Mouse (Mus musculus) midbrain, embryonic 14.5 days (tissue): ENCODE data around the gene Gm44973. TPM values are rescaled to one million over a fixed set of nuclear protein-coding genes. Genes with fewer than 3 reads are reported as not detected.

Experiments
- ATAC-seq: fragments of 200-750 bp; cut with Nextera tagmentation; 2 replicates; pipeline ENCODE4 v1.8.0; 2017; ENCODE audit warnings: moderate number of reproducible peaks, moderate library complexity; ENCODE audit not compliant: low FRiP score, low TSS enrichment
- DNase-seq: peaks from one replicate; pipeline ENCODE4 v3.0.0-alpha.2; 2015
- H3K27ac ChIP-seq: fragments of 300-500 bp; sonication (generic); replicated peaks from 2 replicates; pipeline ENCODE4 v1.5.1; 2014; ENCODE audit warnings: mild to moderate bottlenecking, low read depth, low read length, moderate library complexity
- H3K27me3 ChIP-seq: fragments of 300-500 bp; sonication (generic); 2 replicates; pipeline ENCODE4 v1.6.1; 2014; ENCODE audit warnings: low read length, control low read depth, mixed read lengths; ENCODE audit not compliant: control insufficient read depth, insufficient read depth
- H3K36me3 ChIP-seq: fragments of 300-500 bp; sonication (generic); 2 replicates; pipeline ENCODE4 v1.6.1; 2014; ENCODE audit warnings: low read length, control low read depth; ENCODE audit not compliant: control insufficient read depth, insufficient read depth
- H3K4me1 ChIP-seq: fragments of 300-500 bp; sonication (generic); 2 replicates; pipeline ENCODE4 v1.6.1; 2014; ENCODE audit warnings: mild to moderate bottlenecking, antibody characterized with exemption, low read length, control low read depth; ENCODE audit not compliant: control insufficient read depth, insufficient read depth
- H3K4me2 ChIP-seq: fragments of 300-500 bp; sonication (generic); 2 replicates; pipeline ENCODE4 v1.6.1; 2014; ENCODE audit warnings: mild to moderate bottlenecking, low read length, moderate library complexity
- H3K4me3 ChIP-seq: fragments of 300-500 bp; sonication (generic); replicated peaks from 2 replicates; pipeline ENCODE4 v1.5.1; 2014; ENCODE audit warnings: low read depth, low read length
- H3K9ac ChIP-seq: fragments of 300-500 bp; sonication (generic); replicated peaks from 2 replicates; pipeline ENCODE4 v1.6.1; 2014; ENCODE audit warnings: mild to moderate bottlenecking, low read length, moderate library complexity
- H3K9me3 ChIP-seq: fragments of 300-500 bp; sonication (generic); 2 replicates; pipeline ENCODE4 v1.6.1; 2016; ENCODE audit warnings: low read length, control low read depth, mixed read lengths; ENCODE audit not compliant: control insufficient read depth
- WGBS: fragments of 180-500 bp; shearing (Covaris S2); extraction: QIAGEN DNeasy Blood & Tissue Kit; methylation state at CpG from one replicate; pipeline ENCODE4 v1.1.7; 2014; 5-methylcytosine and 5-hydroxymethylcytosine counted together
- polyA plus RNA-seq: library from polyadenylated mRNA; unstranded; fragments of >200 nt; fragmentation: Nextera tagmentation; extraction: Ambion mirVana; gene quantifications from 2 replicates; pipeline ENCODE4 v1.2.1, GENCODE M21; 2014

Gene Gm44973
- polyA plus RNA-seq, 1 experiment from 2014 or later, result 1.3 TPM

DNA sequence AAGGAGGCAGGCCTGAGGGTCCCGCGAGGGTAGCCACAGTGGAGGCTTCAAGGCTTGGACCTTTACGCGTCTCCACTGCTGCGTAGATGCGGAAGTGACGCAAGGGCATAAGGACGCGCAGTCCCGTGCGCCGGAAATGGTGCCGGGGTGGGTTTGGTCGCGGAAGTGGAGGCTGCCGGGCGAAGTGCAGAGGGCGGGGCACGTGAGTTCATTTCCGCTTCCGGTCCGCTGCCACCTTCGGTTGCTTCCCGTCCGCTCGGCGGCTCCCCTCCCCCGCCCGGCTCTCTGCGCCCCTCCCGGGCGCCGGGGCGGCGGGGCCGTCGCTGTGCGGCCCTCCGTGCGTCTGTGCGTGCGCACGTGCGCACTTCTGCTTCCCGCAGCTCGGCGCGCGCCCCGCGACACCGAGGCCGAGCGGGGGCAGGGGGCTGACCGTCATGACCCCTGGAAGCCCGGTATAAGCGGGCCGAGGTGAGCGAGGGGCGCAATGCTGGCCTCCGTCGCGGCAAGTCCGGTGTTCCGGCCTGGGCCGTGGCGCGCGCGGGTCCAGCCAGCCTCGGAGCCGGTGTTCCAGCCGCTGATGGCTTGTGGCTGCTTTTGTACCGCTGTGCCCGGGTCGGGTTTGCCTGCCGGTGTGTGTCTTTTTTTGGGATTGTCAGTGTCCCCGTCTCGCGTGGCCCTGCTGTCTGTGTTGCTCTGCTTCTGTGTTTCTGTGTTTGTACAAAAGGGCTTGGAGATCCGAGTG lies 64.9 kb downstream of the Gm44973 start, which contains the start of gene Epn1:
TSS of gene Epn1 (plus strand) at position 226 of the 742 bp plus-strand sequence.
- peak within 1 kb of the TSS; percentile 86 for H3K4me2 ChIP-seq
- peak; percentile 99 for DNase-seq
- no peaks in the 10 kb centered on the region for H3K27me3 ChIP-seq
- peak within 1 kb of the TSS; percentile 89 for H3K27ac ChIP-seq
- peak within 1 kb of the TSS; percentile 85 for H3K4me3 ChIP-seq
- H3K36me3 ChIP-seq, result peaks cover 52% of the 10 kb centered on the region
- H3K9me3 ChIP-seq, result no peaks in the 10 kb centered on the region
- H3K9ac ChIP-seq, result peak within 1 kb of the TSS; percentile 90
- WGBS, result under 1% methylated on average over 81 of the region's 81 CpGs
- peaks cover 21% of the 10 kb centered on the region for H3K4me1 ChIP-seq
- ATAC-seq, result peak; percentile 97

DNA sequence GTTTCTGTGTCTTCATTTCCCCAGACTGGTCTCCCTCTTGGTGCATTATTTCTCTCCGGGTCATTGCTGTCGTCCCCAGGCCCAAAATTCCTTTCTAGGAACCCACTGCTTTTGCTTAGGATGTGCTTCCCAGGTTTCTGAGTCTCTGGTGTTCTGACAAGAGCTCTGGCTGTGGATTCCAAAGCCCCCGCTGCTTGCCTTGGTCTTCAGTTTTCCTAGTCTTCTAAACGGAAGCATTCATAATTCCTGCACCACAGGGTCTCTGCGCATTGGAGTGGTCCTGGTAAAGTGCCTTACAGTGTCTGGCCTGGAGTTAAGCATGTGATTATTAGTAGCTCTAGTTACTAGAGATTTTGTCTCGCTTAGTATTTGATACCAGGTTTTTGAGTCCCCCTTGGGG lies 65.5 kb downstream of the Gm44973 start:
- no peak for ATAC-seq

GRCm38 (mm10) chr7:5081241-5081640 lies 65.9 kb downstream of the Gm44973 start:
- ATAC-seq (no peak), DNase-seq (no peak)
- H3K36me3 ChIP-seq, result peaks cover 52% of the 10 kb centered on the region
- H3K27ac ChIP-seq, result no peak overlapping the region
- no peaks in the 10 kb centered on the region for H3K27me3 ChIP-seq
- H3K4me1 ChIP-seq, result peaks cover 21% of the 10 kb centered on the region
- peak overlapping the region; percentile 85 for H3K4me3 ChIP-seq
- H3K9ac ChIP-seq, result peak overlapping the region; percentile 90; the same call in 1 of the 2 replicates
- no peaks in the 10 kb centered on the region for H3K9me3 ChIP-seq
- peak overlapping the region; percentile 86 for H3K4me2 ChIP-seq
- 75% methylated on average over 6 of the region's 6 CpGs for WGBS

More for the DNA sequence above, 65.5 kb downstream of the Gm44973 start:
- no peaks in the 10 kb centered on the region for H3K9me3 ChIP-seq
- peak overlapping the region; percentile 85 for H3K4me3 ChIP-seq
- peak overlapping the region; percentile 90 for H3K9ac ChIP-seq
- peak; percentile 7 for DNase-seq
- H3K27ac ChIP-seq, result peak overlapping the region; percentile 89
- peak overlapping the region; percentile 86 for H3K4me2 ChIP-seq
- no peaks in the 10 kb centered on the region for H3K27me3 ChIP-seq
- 21% methylated on average over 6 of the region's 6 CpGs for WGBS
- H3K36me3 ChIP-seq, result peaks cover 52% of the 10 kb centered on the region
- peaks cover 21% of the 10 kb centered on the region for H3K4me1 ChIP-seq

DNA sequence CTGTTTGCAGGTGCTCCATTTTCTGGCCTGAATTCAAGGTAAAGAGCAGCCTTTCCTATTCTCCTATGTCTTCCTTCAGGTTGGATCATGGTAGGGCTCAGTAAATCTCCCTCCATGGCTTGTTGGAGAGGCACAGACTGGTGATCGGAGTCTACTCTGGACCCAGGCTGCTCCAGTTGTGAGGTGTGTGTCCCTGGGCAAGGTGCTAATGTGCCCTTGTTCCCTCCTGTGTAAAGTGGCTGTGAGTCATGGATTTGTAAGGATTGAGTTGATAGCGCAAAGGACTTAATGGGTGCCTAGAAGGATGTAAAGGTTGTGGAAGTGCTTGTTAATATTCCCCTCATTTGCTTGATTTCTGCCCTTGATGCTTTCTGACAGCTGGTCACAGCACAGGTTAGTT lies 66.6 kb downstream of the Gm44973 start:
- ATAC-seq, result no peak
- H3K9ac ChIP-seq, result no peak overlapping the region
- no peak overlapping the region for H3K4me3 ChIP-seq
- 95% methylated on average over 2 of the region's 2 CpGs for WGBS
- DNase-seq, result no peak
- H3K9me3 ChIP-seq, result no peaks in the 10 kb centered on the region
- H3K4me2 ChIP-seq, result peak overlapping the region; percentile 86
- peaks cover 21% of the 10 kb centered on the region for H3K4me1 ChIP-seq
- H3K27me3 ChIP-seq, result no peaks in the 10 kb centered on the region
- H3K27ac ChIP-seq, result no peak overlapping the region
- peaks cover 51% of the 10 kb centered on the region for H3K36me3 ChIP-seq

Other genes starting within 250 kb of the Gm44973 start
- gene Fam71e2, start 244.2 kb upstream of the Gm44973 start, polyA plus RNA-seq, result not detected in 2 replicates
- 0.17 and 0.43 TPM in 2 replicates for gene Il11, start 232.6 kb upstream of the Gm44973 start, polyA plus RNA-seq
- not detected in 2 replicates for gene Tmem190, start 232.6 kb upstream of the Gm44973 start, polyA plus RNA-seq
- gene Tmem238, start 225.8 kb upstream of the Gm44973 start, polyA plus RNA-seq, result 2.7 and 3.5 TPM in 2 replicates
- 149 and 188 TPM in 2 replicates for gene Rpl28, start 222.6 kb upstream of the Gm44973 start, polyA plus RNA-seq
- 290 and 338 TPM in 2 replicates for gene Ube2s, start 202.9 kb upstream of the Gm44973 start, polyA plus RNA-seq
- 14.0 and 19.4 TPM in 2 replicates for gene Shisa7, start 170.8 kb upstream of the Gm44973 start, polyA plus RNA-seq
- 3.5 and 6.6 TPM in 2 replicates for gene Isoc2b, start 145.2 kb upstream of the Gm44973 start, polyA plus RNA-seq
- 0.43 and 0.54 TPM in 2 replicates for gene Isoc2a, start 138.3 kb upstream of the Gm44973 start, polyA plus RNA-seq
- 0.55 TPM in 1 of 2 replicates, not detected in the other for gene Gm36210, start 109.0 kb upstream of the Gm44973 start, polyA plus RNA-seq
- 4.6 and 5.1 TPM in 2 replicates for gene Zfp628, start 100.3 kb upstream of the Gm44973 start, polyA plus RNA-seq
- gene Nat14, start 93.5 kb upstream of the Gm44973 start, polyA plus RNA-seq, result 24.0 and 28.9 TPM in 2 replicates
- gene Ssc5d, start 89.7 kb upstream of the Gm44973 start, polyA plus RNA-seq, result 0.12 and 0.84 TPM in 2 replicates
- gene Sbk2, start 51.1 kb upstream of the Gm44973 start, polyA plus RNA-seq, result not detected in 2 replicates
- gene Sbk3, start 44.3 kb upstream of the Gm44973 start, polyA plus RNA-seq, result 0.59 and 0.89 TPM in 2 replicates
- gene Zfp579, start 19.3 kb upstream of the Gm44973 start, polyA plus RNA-seq, result 69.3 and 76.5 TPM in 2 replicates
- 8.4 and 9.4 TPM in 2 replicates for gene Zfp524, start 1.1 kb upstream of the Gm44973 start, polyA plus RNA-seq
- gene Fiz1, start 799 bp upstream of the Gm44973 start, polyA plus RNA-seq, result 36.2 and 38.0 TPM in 2 replicates
- gene Zfp865, start 4.9 kb downstream of the Gm44973 start, polyA plus RNA-seq, result 6.8 and 8.3 TPM in 2 replicates
- 47.0 and 63.6 TPM in 2 replicates for gene Ccdc106, start 5.1 kb downstream of the Gm44973 start, polyA plus RNA-seq
- not detected in 2 replicates for gene 4632433K11Rik, start 18.6 kb downstream of the Gm44973 start, polyA plus RNA-seq
- 9.1 and 10.8 TPM in 2 replicates for gene Zfp784, start 22.9 kb downstream of the Gm44973 start, polyA plus RNA-seq
- gene Zfp580, start 36.0 kb downstream of the Gm44973 start, polyA plus RNA-seq, result 104 and 105 TPM in 2 replicates
- gene U2af2, start 46.6 kb downstream of the Gm44973 start, polyA plus RNA-seq, result 111 and 115 TPM in 2 replicates
- gene Epn1, start 64.7 kb downstream of the Gm44973 start, polyA plus RNA-seq, result 104 and 119 TPM in 2 replicates
- gene Rfpl4, start 101.5 kb downstream of the Gm44973 start, polyA plus RNA-seq, result not detected in 2 replicates
- gene Rasl2-9, start 110.5 kb downstream of the Gm44973 start, polyA plus RNA-seq, result 0.36 and 0.41 TPM in 2 replicates
- 0.01 TPM in 1 of 2 replicates, not detected in the other for gene Vmn1r55, start 134.2 kb downstream of the Gm44973 start, polyA plus RNA-seq
- not detected in 2 replicates for gene Vmn1r56, start 181.3 kb downstream of the Gm44973 start, polyA plus RNA-seq
- not detected in 2 replicates for gene Vmn1r57, start 203.0 kb downstream of the Gm44973 start, polyA plus RNA-seq